In the genomic region with DNA sequence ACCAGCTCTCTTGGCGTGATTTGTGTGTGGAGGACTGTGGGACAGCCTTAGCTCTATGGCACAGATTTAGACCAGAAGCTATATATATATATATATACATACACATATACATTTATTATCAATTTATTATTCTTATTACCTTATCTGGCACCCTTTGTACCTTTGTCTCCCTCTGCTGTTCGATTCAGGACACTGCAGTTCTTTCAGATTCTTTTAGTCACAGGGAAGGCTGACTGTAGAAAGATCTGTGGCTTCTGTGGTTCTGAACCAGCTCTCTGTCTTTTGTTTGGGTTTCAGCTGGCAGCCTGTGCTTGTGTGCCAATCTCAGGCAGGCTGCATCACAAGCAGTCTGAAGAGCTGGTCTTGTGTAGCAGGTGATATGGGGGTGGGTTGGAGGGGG, we compare ENCODE assay signal across 12 mouse cellular contexts.
A peak's percentile ranks its signal among the peaks of the same experiment; 100 is the strongest.
DNase-seq lines count a peak whose midpoint lies in the region; ATAC-seq and TF ChIP-seq lines count a peak whose summit lies in the region.
"Had no signal": no experiment of that assay in that cellular context is flagged by ENCODE, and none has a peak within 500 bp of the region (broad histone marks: within the 10 kb centered on the region; RNA-seq: fewer than 3 reads in every experiment).

No protein-coding gene starts in this region.

- no peak for TF ChIP-seq EP300 in heart, postnatal 0 days (IDR thresholded peaks at IDR 0.05; ENCODE audit: low read depth)
- no peak for TF ChIP-seq EP300 in stomach, postnatal 0 days (optimal IDR thresholded peaks at IDR 0.05)

- H3K27ac ChIP-seq in heart, postnatal 0 days (ENCODE audit: low read depth), result no peak overlapping the region
- no peak overlapping the region for H3K27ac ChIP-seq in heart, embryonic 11.5 days (ENCODE audit: low read depth, low read length)
- no peak overlapping the region for H3K27ac ChIP-seq in stomach, postnatal 0 days (replicated peaks)
- H3K27ac ChIP-seq in hindbrain, embryonic 16.5 days (ENCODE audit: low read depth, low read length), result no peak overlapping the region
- H3K27ac ChIP-seq: midbrain, embryonic 12.5 days had no signal

- H3K9ac ChIP-seq in heart, postnatal 0 days (replicated peaks; ENCODE audit: low read depth, low read length), result no peak overlapping the region
- no peak overlapping the region for H3K9ac ChIP-seq in heart, embryonic 11.5 days (ENCODE audit: low read depth, low read length)
- no peak overlapping the region for H3K9ac ChIP-seq in stomach, postnatal 0 days (ENCODE audit: low read length)
- no peak overlapping the region for H3K9ac ChIP-seq in hindbrain, embryonic 16.5 days (ENCODE audit: low read depth, low read length)
- H3K9ac ChIP-seq: midbrain, embryonic 12.5 days had no signal

- H3K4me1 ChIP-seq in heart, postnatal 0 days (ENCODE audit: control insufficient read depth, insufficient read depth), result no peaks in the 10 kb centered on the region
- no peaks in the 10 kb centered on the region for H3K4me1 ChIP-seq in heart, embryonic 11.5 days (ENCODE audit: control insufficient read depth, insufficient read depth, low read length)
- no peaks in the 10 kb centered on the region for H3K4me1 ChIP-seq in stomach, postnatal 0 days (replicated peaks; ENCODE audit: control insufficient read depth, insufficient read depth)
- no peaks in the 10 kb centered on the region for H3K4me1 ChIP-seq in hindbrain, embryonic 16.5 days (ENCODE audit: control insufficient read depth, insufficient read depth, low read depth, low read length)
- H3K4me1 ChIP-seq: midbrain, embryonic 12.5 days had no signal

- no peak overlapping the region for H3K4me3 ChIP-seq in heart, postnatal 0 days (ENCODE audit: low read depth, low read length)
- H3K4me3 ChIP-seq in heart, embryonic 11.5 days (ENCODE audit: low read depth, low read length), result no peak overlapping the region
- no peak overlapping the region for H3K4me3 ChIP-seq in stomach, postnatal 0 days (ENCODE audit: low read depth, low read length)
- no peak overlapping the region for H3K4me3 ChIP-seq in hindbrain, embryonic 16.5 days (ENCODE audit: low read length)
- H3K4me3 ChIP-seq: midbrain, embryonic 12.5 days had no signal

- no peak for DNase-seq in heart, postnatal 0 days (ENCODE audit: low spot score)
- DNase-seq in thymus, postnatal 0 days (ENCODE audit: low spot score), result peak; percentile 3
- DNase-seq in thymus, postnatal 14 days, result no peak
- DNase-seq in embryo, embryonic 11 days, result peak; percentile 3
- no peak for DNase-seq in stomach, postnatal 0 days (ENCODE audit: low spot score)
- DNase-seq in kidney, postnatal 14 days, result no peak
- DNase-seq: cerebellum, postnatal 25 days; thymus, adult 2 months had no signal

- H3K4me2 ChIP-seq in heart, postnatal 0 days (ENCODE audit: low read depth, low read length), result no peak overlapping the region
- H3K4me2 ChIP-seq in heart, embryonic 11.5 days, result no peak overlapping the region
- H3K4me2 ChIP-seq in stomach, postnatal 0 days (replicated peaks; ENCODE audit: low read depth), result no peak overlapping the region
- no peak overlapping the region for H3K4me2 ChIP-seq in hindbrain, embryonic 16.5 days (ENCODE audit: low read length)
- H3K4me2 ChIP-seq: midbrain, embryonic 12.5 days had no signal

- TF ChIP-seq CTCF in heart, postnatal 0 days (IDR thresholded peaks at IDR 0.05; ENCODE audit: low read depth), result peak; percentile 46
- TF ChIP-seq CTCF in stomach, postnatal 0 days (IDR thresholded peaks at IDR 0.05; ENCODE audit: low read depth), result peak; percentile 71

- no peak for ATAC-seq in heart, postnatal 0 days (ENCODE audit: insufficient read depth, low read depth)
- ATAC-seq in heart, embryonic 11.5 days (replicated peaks; ENCODE audit: insufficient number of reproducible peaks, low FRiP score, low TSS enrichment), result no peak
- no peak for ATAC-seq in stomach, postnatal 0 days (ENCODE audit: low FRiP score, low TSS enrichment)
- ATAC-seq in hindbrain, embryonic 16.5 days, result no peak
- ATAC-seq: intestine, embryonic 16.5 days had no signal

- H3K27me3 ChIP-seq in heart, postnatal 0 days (ENCODE audit: control insufficient read depth, insufficient read depth, low read length), result no peaks in the 10 kb centered on the region
- H3K27me3 ChIP-seq in heart, embryonic 11.5 days (ENCODE audit: control insufficient read depth, insufficient read depth, low read length), result no peaks in the 10 kb centered on the region
- no peaks in the 10 kb centered on the region for H3K27me3 ChIP-seq in stomach, postnatal 0 days (ENCODE audit: control insufficient read depth, insufficient read depth, low read length)
- H3K27me3 ChIP-seq in hindbrain, embryonic 16.5 days (replicated peaks; ENCODE audit: control insufficient read depth, insufficient read depth, low read length), result no peaks in the 10 kb centered on the region
- H3K27me3 ChIP-seq: midbrain, embryonic 12.5 days had no signal

- no peaks in the 10 kb centered on the region for H3K36me3 ChIP-seq in heart, postnatal 0 days (replicated peaks; ENCODE audit: control insufficient read depth, insufficient read depth, low read length)
- no peaks in the 10 kb centered on the region for H3K36me3 ChIP-seq in heart, embryonic 11.5 days (ENCODE audit: control insufficient read depth, insufficient read depth, low read length)
- no peaks in the 10 kb centered on the region for H3K36me3 ChIP-seq in stomach, postnatal 0 days (ENCODE audit: control insufficient read depth, insufficient read depth, low read length)
- H3K36me3 ChIP-seq in hindbrain, embryonic 16.5 days (ENCODE audit: control insufficient read depth, insufficient read depth, low read length), result no peaks in the 10 kb centered on the region
- H3K36me3 ChIP-seq: midbrain, embryonic 12.5 days had no signal

- no peaks in the 10 kb centered on the region for H3K9me3 ChIP-seq in heart, postnatal 0 days (replicated peaks; ENCODE audit: control insufficient read depth, low read length)
- H3K9me3 ChIP-seq in heart, embryonic 11.5 days (replicated peaks; ENCODE audit: control insufficient read depth, low read length), result no peaks in the 10 kb centered on the region
- H3K9me3 ChIP-seq in stomach, postnatal 0 days (ENCODE audit: control insufficient read depth, low read length), result no peaks in the 10 kb centered on the region
- no peaks in the 10 kb centered on the region for H3K9me3 ChIP-seq in hindbrain, embryonic 16.5 days (ENCODE audit: control insufficient read depth, low read length)
- H3K9me3 ChIP-seq: midbrain, embryonic 12.5 days had no signal

- 28% methylated on average over 2 of the region's 2 CpGs for WGBS in heart, postnatal 0 days
- 44% methylated on average over 2 of the region's 2 CpGs for WGBS in heart, embryonic 11.5 days (ENCODE audit: insufficient replicate concordance)
- 43% methylated on average over 2 of the region's 2 CpGs for WGBS in stomach, postnatal 0 days
- WGBS in hindbrain, embryonic 16.5 days, result 45% methylated on average over 2 of the region's 2 CpGs

Comparison
In these comparisons a context has a peak if more than half of its experiments do, and no peak if none do; other contexts are left out.
1. DNase-seq: peak in thymus, postnatal 0 days (single experiment) and embryo, embryonic 11 days (single experiment); none in heart, postnatal 0 days (single experiment), thymus, postnatal 14 days (single experiment), stomach, postnatal 0 days (single experiment) and kidney, postnatal 14 days (single experiment).